Mouse (Mus musculus) myocyte (in vitro differentiated cells): ENCODE measurements around the gene Trak1.

ENCODE experiments used
- CEBPB ChIP-seq: IDR thresholded peaks from 2 replicates; pipeline ENCODE4 v1.6.1; 2011; ENCODE audit warnings: mild to moderate bottlenecking, moderate library complexity; ENCODE audit not compliant: poor library complexity, insufficient read depth, severe bottlenecking
- E2F4 ChIP-seq: IDR thresholded peaks from one replicate; pipeline ENCODE4 v1.6.1; 2011; ENCODE audit warnings: mild to moderate bottlenecking, control low read depth, moderate library complexity; ENCODE audit not compliant: insufficient read depth
- MAX ChIP-seq: IDR thresholded peaks from one replicate; pipeline ENCODE4 v1.6.1; 2011; ENCODE audit warnings: low read depth, mild to moderate bottlenecking, control low read depth
- MYOD1 ChIP-seq, 3 experiments: IDR thresholded peaks; one replicate each; pipeline ENCODE4 v1.6.1; 2011; ENCODE audit warnings: control low read depth in 2 of 3, low read depth in 2 of 3, mild to moderate bottlenecking in 2 of 3, moderate library complexity in 1 of 3; ENCODE audit not compliant: insufficient read length in 2 of 3, control insufficient read depth in 1 of 3
- MYOG ChIP-seq, 3 experiments: IDR thresholded peaks; one replicate each; pipeline ENCODE4 v1.6.1; 2011; ENCODE audit warnings: control low read depth in 2 of 3, low read depth in 2 of 3, mild to moderate bottlenecking in 2 of 3; ENCODE audit not compliant: insufficient read length in 2 of 3, control insufficient read depth in 1 of 3, insufficient read depth in 1 of 3
- POLR2A ChIP-seq: IDR thresholded peaks from one replicate; pipeline ENCODE4 v1.6.1; 2011; ENCODE audit warnings: low read depth, mild to moderate bottlenecking, control low read depth, moderate library complexity; ENCODE audit not compliant: insufficient read length
- POLR2AphosphoS2 ChIP-seq: IDR thresholded peaks from one replicate; pipeline ENCODE4 v1.6.1; 2011; ENCODE audit warnings: low read depth, control low read depth; ENCODE audit not compliant: insufficient read length
- SRF ChIP-seq: IDR thresholded peaks from one replicate; pipeline ENCODE4 v1.6.1; 2011; ENCODE audit warnings: low read depth; ENCODE audit not compliant: control insufficient read depth, insufficient read length
- TCF12 ChIP-seq: IDR thresholded peaks from one replicate; pipeline ENCODE4 v1.6.1; 2011; ENCODE audit warnings: mild to moderate bottlenecking, control low read depth; ENCODE audit not compliant: poor library complexity, insufficient read depth, severe bottlenecking
- TCF3 ChIP-seq: IDR thresholded peaks from one replicate; pipeline ENCODE4 v1.6.1; 2011; ENCODE audit warnings: low read depth, control low read depth; ENCODE audit not compliant: insufficient read length
- USF1 ChIP-seq: IDR thresholded peaks from one replicate; pipeline ENCODE4 v1.6.1; 2011; ENCODE audit warnings: low read depth, mild to moderate bottlenecking, control low read depth, moderate library complexity

- TF ChIP-seq POLR2A, result peak; percentile 30
- TF ChIP-seq CEBPB, result no peak
- no peak for TF ChIP-seq TCF12
- no peak for TF ChIP-seq E2F4
- TF ChIP-seq MAX, result no peak
- peak in 1 of 3 experiments; percentile 48 for TF ChIP-seq MYOG (IDR thresholded peaks at IDR 0.05; ENCODE audit: control insufficient read depth in 1 of 3, insufficient read depth in 1 of 3, insufficient read length in 2 of 3, low read depth in 2 of 3)
- TF ChIP-seq MYOD1 (IDR thresholded peaks at IDR 0.05; ENCODE audit: control insufficient read depth in 1 of 3, insufficient read length in 2 of 3, low read depth in 2 of 3), result peak in 1 of 3 experiments; percentile 65
- no peak for TF ChIP-seq USF1
- no peak for TF ChIP-seq TCF3
- TF ChIP-seq POLR2AphosphoS2, result no peak
- no peak for TF ChIP-seq SRF
Observed at GRCm38 (mm10) chr9:121415626-121416241, 118.4 kb downstream of the Trak1 start.
